Mouse (Mus musculus) adrenal gland (tissue): ENCODE measurements around the gene Zbtb40.

Experiments
- intact Hi-C: fragments of 180-260 bp; cut with DNase I; formaldehyde crosslinking; loops from one replicate; pipeline ENCODE4 v1.15.1; 2025

Zbtb40 gene

GRCm38 (mm10) chr4:137038096-137038495 lies 10.5 kb downstream of the Zbtb40 start:
- intact Hi-C loops: no loop called here

GRCm38 (mm10) chr4:137033115-137033887 lies 15.3 kb downstream of the Zbtb40 start:
- intact Hi-C loops: no loop called here

GRCm38 (mm10) chr4:137032456-137032855 lies 16.1 kb downstream of the Zbtb40 start:
- intact Hi-C loops: no loop called here

GRCm38 (mm10) chr4:137031319-137031718 lies 17.3 kb downstream of the Zbtb40 start:
- intact Hi-C loops: no loop called here

DNA sequence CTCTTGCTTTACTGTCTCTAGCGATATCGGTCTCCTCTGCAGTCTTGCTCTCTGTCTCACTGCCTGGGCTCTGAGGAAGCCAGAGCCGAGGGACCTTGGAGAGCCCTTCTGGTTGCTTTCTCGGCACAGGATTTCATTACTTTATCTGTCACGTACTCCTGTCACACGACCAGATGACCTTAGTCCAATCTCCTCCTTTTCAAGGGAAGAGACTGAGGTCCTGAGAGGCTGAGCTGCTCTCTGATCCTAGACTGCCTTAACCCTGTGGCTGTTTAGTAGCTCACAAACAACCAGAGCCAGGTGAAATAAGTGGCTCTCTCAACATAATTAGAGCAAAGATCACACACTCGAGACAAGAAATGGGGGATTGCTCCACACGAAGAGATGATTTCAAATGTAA lies 19.3 kb downstream of the Zbtb40 start:
- intact Hi-C loops: no loop called here

- intact Hi-C loops: no loop called here
Observed at GRCm38 (mm10) chr4:137027051-137027450, 21.6 kb downstream of the Zbtb40 start.

- intact Hi-C loops: no loop called here
Observed at GRCm38 (mm10) chr4:137025570-137025969, 23.0 kb downstream of the Zbtb40 start.

- intact Hi-C loops: no loop called here
Observed at GRCm38 (mm10) chr4:137025133-137025532, 23.5 kb downstream of the Zbtb40 start.

- intact Hi-C loops: no loop called here
Observed at GRCm38 (mm10) chr4:137020065-137020464, 28.5 kb downstream of the Zbtb40 start.

- intact Hi-C loops: no loop called here
Observed at GRCm38 (mm10) chr4:137015934-137016333, 32.7 kb downstream of the Zbtb40 start.

- intact Hi-C loops: no loop called here
Observed at GRCm38 (mm10) chr4:137015476-137015856, 33.1 kb downstream of the Zbtb40 start.

GRCm38 (mm10) chr4:137014654-137015475 lies 33.7 kb downstream of the Zbtb40 start:
- intact Hi-C loops: no loop called here

DNA sequence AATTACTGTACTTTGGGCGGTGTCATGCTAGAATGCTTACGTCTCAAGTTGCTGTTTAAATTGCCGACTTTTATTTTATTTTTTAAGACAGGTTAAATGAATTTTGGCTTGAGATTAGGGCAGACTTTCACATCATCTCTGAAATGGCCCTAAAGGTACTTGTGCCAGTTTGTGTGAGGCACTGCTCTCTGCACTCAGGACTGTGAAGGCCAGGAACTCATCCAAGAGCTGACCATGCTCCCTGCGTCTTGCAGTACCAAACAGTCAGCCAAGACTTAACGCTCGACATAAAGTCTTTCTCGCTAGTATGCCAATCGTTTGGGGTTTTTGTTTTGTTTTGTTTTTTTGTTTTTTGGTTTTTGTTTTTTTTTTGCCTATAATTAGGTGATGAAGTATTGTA lies 34.5 kb downstream of the Zbtb40 start:
- intact Hi-C loops: no loop called here

GRCm38 (mm10) chr4:137006966-137007365 lies 41.6 kb downstream of the Zbtb40 start:
- intact Hi-C loops: no loop called here

DNA sequence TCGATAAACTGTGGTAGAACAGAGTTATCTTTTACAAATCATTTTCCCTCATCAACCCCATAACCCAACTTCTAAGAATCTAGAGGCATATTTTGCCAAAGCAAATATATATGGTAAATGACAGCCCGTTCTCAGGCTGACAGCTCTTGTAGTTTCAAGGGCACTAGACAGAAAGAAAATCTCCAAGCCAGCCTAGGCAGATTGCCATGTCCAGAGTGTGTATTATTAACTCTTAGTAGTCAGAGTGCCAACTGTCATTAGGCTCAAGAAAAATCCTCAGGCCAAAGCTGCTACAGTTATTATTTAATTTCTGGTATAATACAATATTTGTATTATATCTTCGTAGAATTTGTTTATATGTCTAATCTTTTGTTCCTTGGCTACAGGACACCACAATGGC lies 46.8 kb downstream of the Zbtb40 start:
- intact Hi-C loops: no loop called here

- intact Hi-C loops: no loop called here
Observed at GRCm38 (mm10) chr4:137001020-137001419, 47.6 kb downstream of the Zbtb40 start.

- intact Hi-C loops: no loop called here
Observed at GRCm38 (mm10) chr4:136998371-136998770, 50.2 kb downstream of the Zbtb40 start.

DNA sequence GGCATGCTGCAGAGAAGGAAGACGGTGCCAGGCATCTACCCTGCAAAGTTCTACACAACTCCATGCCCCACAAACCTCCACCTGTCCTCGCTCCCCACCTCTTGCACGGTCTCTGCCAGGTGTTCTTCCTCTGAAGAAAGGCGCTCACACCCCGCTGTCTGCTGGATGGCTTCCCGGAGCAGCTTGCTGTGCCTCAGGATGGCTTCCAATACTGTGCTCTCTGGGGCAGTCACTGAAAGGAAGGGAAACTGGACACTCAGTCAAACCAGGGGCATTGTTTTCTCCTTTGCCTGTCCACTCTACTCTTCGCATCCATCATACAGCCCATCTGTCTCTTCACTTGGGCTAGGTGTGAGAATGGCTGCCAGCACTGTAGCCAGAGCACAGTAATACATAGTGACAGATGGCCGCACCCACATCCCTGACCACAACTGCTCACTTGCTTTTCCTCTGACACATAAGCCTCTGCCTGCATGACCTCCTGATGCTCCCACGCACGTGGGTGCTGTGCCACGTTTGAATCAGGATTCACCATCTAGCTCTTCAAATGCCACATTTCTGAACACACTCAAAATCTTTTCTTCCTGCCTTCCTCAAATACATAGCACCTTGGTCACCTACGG lies 50.8 kb downstream of the Zbtb40 start:
- intact Hi-C loops: no loop called here

DNA sequence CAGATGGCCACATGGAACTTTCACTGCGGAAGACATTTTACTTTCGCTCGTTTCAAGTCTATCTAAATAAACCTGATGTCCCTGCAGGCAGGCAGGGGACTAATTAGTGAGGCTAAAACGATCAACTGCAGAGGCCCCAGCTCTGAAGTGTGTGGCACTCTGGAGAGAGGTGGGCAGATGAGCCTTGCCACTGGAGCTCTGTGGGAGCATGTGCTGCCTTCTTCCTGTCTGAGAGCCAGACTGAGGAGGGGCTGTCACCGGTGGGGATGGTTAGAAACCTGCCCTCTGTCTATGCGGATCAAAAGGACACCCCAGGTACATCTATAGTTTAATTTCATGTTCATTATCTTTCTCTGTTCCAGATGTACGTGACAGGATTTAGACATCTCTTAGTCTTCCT lies 51.7 kb downstream of the Zbtb40 start:
- intact Hi-C loops: no loop called here

- intact Hi-C loops: no loop called here
Observed at GRCm38 (mm10) chr4:136995361-136995760, 53.2 kb downstream of the Zbtb40 start.

DNA sequence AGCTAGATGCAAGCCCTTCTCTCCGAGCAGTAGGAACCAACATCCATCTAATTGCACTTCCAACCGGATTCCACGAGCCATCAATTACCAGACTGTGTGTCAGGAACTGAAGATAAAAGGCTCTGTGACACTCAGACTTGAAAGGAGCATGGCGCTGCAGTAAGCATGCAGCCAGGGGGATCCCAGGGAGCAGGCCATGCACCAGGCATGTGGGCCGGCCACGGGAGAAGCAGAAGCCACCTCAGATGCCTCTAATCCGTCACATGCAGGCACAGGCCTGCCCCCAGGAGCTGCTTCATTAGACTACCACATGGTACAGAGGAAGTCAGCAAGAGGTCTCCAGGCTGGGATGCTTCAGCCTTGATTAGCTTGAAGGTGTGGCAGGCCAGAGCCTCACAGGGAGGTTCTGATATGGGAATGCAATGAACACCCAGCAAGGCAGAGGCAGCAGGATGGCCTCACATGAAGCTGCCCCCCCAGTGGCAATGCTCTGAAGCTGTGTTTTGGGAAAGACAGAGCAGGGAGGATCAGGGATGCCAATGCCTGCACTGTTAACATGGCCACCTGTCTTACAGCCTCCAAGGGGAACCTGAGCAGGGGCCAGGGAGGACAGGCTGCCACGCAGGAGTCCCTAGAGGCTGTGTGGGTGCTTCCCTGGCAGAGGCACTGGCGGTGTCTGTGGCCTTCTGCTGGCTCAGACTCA lies 66.5 kb downstream of the Zbtb40 start:
- intact Hi-C loops: loop anchor here (5.0 kb wide), 1 partner anchor 85 kb away; no protein-coding TSS in a partner anchor
